Mouse (Mus musculus) liver, embryonic 13.5 days (tissue): ENCODE results near the gene Fam24a. TPM values are rescaled to one million over a fixed set of nuclear protein-coding genes. Genes with fewer than 3 reads are reported as not detected.

Experiments
- ATAC-seq: fragments of 200-750 bp; cut with Nextera tagmentation; 2 replicates; pipeline ENCODE4 v1.8.0; 2017; ENCODE audit warnings: low read depth, mild to moderate bottlenecking, moderate number of reproducible peaks, moderate library complexity
- DNase-seq: peaks from one replicate; pipeline ENCODE4 v3.0.0; 2022
- H3K27ac ChIP-seq: fragments of 300-500 bp; sonication (generic); 2 replicates; pipeline ENCODE4 v1.5.1; 2015; ENCODE audit warnings: moderate library complexity, mild to moderate bottlenecking, inconsistent platforms
- H3K27me3 ChIP-seq: fragments of 300-500 bp; sonication (generic); 2 replicates; pipeline ENCODE4 v1.6.1; 2015; ENCODE audit warnings: mild to moderate bottlenecking, inconsistent platforms
- H3K36me3 ChIP-seq: fragments of 300-500 bp; sonication (generic); 2 replicates; pipeline ENCODE4 v1.6.1; 2015; ENCODE audit warnings: mild to moderate bottlenecking, inconsistent platforms
- H3K4me1 ChIP-seq: fragments of 300-500 bp; sonication (generic); replicated peaks from 2 replicates; pipeline ENCODE4 v1.6.1; 2015; ENCODE audit warnings: inconsistent platforms
- H3K4me2 ChIP-seq: fragments of 300-500 bp; sonication (generic); 2 replicates; pipeline ENCODE4 v1.6.1; 2015; ENCODE audit warnings: inconsistent platforms, mild to moderate bottlenecking, moderate library complexity
- H3K4me3 ChIP-seq: fragments of 300-500 bp; sonication (generic); replicated peaks from 2 replicates; pipeline ENCODE4 v1.5.1; 2015; ENCODE audit warnings: mild to moderate bottlenecking, inconsistent platforms
- H3K9ac ChIP-seq: fragments of 300-500 bp; sonication (generic); 2 replicates; pipeline ENCODE4 v1.6.1; 2015; ENCODE audit warnings: mild to moderate bottlenecking, inconsistent platforms
- H3K9me3 ChIP-seq: fragments of 300-500 bp; sonication (generic); replicated peaks from 2 replicates; pipeline ENCODE4 v1.6.1; 2016; ENCODE audit warnings: inconsistent platforms
- WGBS: fragments of 180-500 bp; shearing (Covaris S2); methylation state at CpG from one replicate; pipeline ENCODE4 v1.1.7; 2015; ENCODE audit not compliant: insufficient replicate concordance; 5-methylcytosine and 5-hydroxymethylcytosine counted together
- polyA plus RNA-seq: library from polyadenylated mRNA; unstranded; fragments of >200 nt; fragmentation: Nextera tagmentation; extraction: Ambion mirVana; gene quantifications from 2 replicates; pipeline ENCODE4 v1.2.1, GENCODE M21; 2015

Gene Fam24a
- not detected in 2 replicates for polyA plus RNA-seq

DNA sequence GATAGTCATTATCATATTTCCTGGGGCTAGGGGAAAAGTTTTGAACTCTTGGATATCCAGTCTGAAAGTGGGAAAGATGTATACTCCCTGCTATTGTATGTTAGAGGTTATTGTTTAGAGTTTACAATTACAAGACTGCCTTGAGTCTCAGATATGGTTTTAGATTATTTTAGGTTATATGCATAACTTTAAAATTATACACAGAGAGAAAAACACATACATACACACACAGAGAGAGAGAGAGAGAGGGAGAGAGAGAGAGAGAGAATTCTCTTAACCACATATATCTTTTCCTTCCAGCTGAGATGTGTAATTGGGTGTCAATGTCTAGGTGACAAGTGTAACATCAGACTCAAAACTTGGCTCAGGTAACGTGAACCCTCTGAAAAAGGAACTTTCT is at the start of gene Fam24a:
Gene Fam24a (plus strand): TSS at position 301 of the 400 bp plus-strand sequence.
- Histone ChIP-seq H3K9me3 (no peaks in the 10 kb centered on the region), H3K27me3 (no peaks in the 10 kb centered on the region), H3K4me3 (no peak within 1 kb of the TSS), H3K27ac (no peak within 1 kb of the TSS), H3K4me2 (no peak within 1 kb of the TSS), H3K9ac (no peak within 1 kb of the TSS), H3K36me3 (0 out of 2 replicates have a peak, but pooled peaks cover 3% of the 10 kb centered on the region), H3K4me1 (no peaks in the 10 kb centered on the region)
- 52% methylated on average over 1 of the region's 1 CpGs for WGBS
- DNase-seq (no peak), ATAC-seq (no peak)

DNA sequence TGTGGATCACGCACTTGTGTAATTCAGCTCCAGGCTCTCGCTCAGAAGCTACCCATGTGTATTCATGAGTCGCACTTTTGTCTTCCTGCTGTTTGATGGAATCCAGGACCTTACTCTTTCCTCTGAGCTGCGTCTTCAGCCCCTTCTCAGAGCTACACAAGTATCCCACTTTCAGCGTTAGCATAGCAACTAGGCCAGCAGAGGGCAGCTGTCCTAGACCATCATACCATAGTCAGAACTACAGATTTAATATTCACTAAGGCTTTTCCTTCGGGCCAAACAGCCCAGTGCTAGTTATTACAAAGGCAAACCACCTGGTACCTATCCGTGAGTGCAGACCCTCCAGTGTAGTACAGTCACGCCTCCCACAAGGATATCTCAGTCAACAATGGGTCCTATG is 36.5 kb upstream of the Fam24a start:
- no peak for DNase-seq

DNA sequence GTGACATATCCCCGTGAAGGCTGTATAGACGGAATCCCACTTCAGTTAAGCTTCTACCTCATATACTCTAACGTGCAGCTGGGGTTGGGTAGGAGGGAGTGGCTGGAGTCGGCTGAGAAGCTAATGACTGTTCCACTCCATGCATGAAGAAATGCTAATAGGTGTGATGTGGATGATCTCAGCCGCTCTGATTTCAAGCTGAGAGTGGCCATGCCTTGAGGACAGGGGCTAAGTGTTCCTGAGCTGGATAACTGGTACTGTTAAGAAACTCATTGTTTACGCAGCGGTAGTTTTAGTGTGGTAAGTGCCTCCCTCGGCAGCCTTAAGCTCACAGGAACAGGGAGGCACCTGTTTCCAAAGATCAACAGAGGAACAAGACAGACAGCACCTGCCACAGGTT is 30.3 kb upstream of the Fam24a start:
- no peaks in the 10 kb centered on the region for H3K36me3 ChIP-seq
- DNase-seq (no peak), ATAC-seq (no peak)
- H3K27ac ChIP-seq, result no peak overlapping the region
- H3K27me3 ChIP-seq, result no peaks in the 10 kb centered on the region
- no peaks in the 10 kb centered on the region for H3K4me1 ChIP-seq
- H3K9me3 ChIP-seq, result no peaks in the 10 kb centered on the region
- no peak overlapping the region for H3K4me3 ChIP-seq
- H3K4me2 ChIP-seq, result no peak overlapping the region
- 61% methylated on average over 8 of the region's 8 CpGs for WGBS
- no peak overlapping the region for H3K9ac ChIP-seq

More for the DNA sequence above, 36.5 kb upstream of the Fam24a start:
- no peaks in the 10 kb centered on the region for H3K27me3 ChIP-seq
- no peaks in the 10 kb centered on the region for H3K9me3 ChIP-seq
- WGBS, result 69% methylated on average over 8 of the region's 8 CpGs
- H3K9ac ChIP-seq, result no peak overlapping the region
- H3K27ac ChIP-seq, result no peak overlapping the region
- no peaks in the 10 kb centered on the region for H3K36me3 ChIP-seq
- no peak overlapping the region for H3K4me3 ChIP-seq
- ATAC-seq, result no peak
- H3K4me1 ChIP-seq, result no peaks in the 10 kb centered on the region
- H3K4me2 ChIP-seq, result no peak overlapping the region

DNA sequence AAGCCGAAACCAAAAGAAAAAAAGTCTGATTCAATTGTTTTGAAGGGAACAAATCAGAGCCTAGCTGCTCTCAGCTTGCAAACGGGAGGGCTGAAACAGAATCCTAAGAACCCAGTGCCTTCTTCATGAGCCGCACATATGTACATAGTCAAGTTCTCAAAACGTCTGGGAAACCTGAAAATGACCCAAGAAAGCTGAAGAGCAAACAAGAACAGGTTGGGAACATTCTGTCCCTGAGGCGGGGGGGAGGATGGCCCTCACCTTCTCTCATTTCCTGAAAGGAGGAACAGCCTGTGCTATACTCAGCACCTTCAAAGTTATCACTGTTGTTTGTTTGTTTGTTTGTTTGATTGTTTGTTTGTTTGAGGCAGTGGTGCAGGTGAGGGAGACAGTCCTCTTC is 26.9 kb upstream of the Fam24a start:
- DNase-seq (no peak), ATAC-seq (no peak)
- H3K27me3 ChIP-seq, result no peaks in the 10 kb centered on the region
- H3K36me3 ChIP-seq, result no peaks in the 10 kb centered on the region
- H3K4me1 ChIP-seq, result no peaks in the 10 kb centered on the region
- 58% methylated on average over 5 of the region's 5 CpGs for WGBS
- H3K9ac ChIP-seq, result no peak overlapping the region
- no peak overlapping the region for H3K4me3 ChIP-seq
- H3K9me3 ChIP-seq, result no peaks in the 10 kb centered on the region
- no peak overlapping the region for H3K4me2 ChIP-seq
- no peak overlapping the region for H3K27ac ChIP-seq

DNA sequence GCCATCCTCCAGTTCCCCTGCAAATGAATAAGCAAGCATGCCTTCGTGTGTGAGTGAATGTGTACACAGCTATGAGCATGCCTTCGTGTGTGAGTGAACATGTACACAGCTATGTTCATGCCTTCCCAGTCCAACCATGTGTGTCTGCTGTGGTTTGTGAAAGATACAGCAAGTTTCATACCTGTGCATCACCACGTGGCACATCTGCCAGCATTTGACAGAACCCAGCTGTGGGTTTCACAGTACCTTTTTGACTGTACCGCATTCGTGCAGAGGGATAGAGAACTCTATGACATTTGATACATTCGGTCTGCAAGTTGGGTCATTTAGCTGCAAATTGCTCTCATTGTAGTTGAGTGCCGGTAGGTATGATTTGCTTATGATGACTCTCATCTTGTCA is 19.2 kb upstream of the Fam24a start:
- DNase-seq, result no peak
- Histone ChIP-seq H3K27ac (no peak overlapping the region), H3K4me2 (no peak overlapping the region), H3K27me3 (no peaks in the 10 kb centered on the region), H3K4me1 (no peaks in the 10 kb centered on the region), H3K9ac (no peak overlapping the region), H3K36me3 (no peaks in the 10 kb centered on the region), H3K9me3 (no peaks in the 10 kb centered on the region), H3K4me3 (no peak overlapping the region)
- ATAC-seq, result no peak
- WGBS, result 57% methylated on average over 7 of the region's 7 CpGs

DNA sequence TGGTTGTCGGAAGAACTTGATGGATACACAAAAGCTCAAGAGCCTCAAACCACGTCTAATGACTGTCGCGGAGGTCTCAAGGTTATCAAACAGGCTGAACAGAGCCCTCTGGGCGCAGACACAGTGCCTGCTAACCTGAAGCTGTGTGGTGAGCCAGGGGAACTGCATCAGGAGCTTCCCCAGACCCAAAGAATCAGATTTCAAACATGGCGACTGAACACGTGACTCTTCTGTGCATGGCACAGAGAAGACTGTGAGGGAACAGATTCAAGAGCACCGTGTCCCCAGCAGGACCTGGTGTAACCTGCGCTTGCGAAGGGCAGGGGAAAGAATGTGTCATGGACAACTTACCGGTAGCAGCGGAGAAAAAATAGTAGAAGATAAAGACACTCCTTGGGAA is 16.1 kb upstream of the Fam24a start:
- 51% methylated on average over 12 of the region's 12 CpGs for whole genome bisulfite sequencing
- ATAC-seq, result no peak

DNA sequence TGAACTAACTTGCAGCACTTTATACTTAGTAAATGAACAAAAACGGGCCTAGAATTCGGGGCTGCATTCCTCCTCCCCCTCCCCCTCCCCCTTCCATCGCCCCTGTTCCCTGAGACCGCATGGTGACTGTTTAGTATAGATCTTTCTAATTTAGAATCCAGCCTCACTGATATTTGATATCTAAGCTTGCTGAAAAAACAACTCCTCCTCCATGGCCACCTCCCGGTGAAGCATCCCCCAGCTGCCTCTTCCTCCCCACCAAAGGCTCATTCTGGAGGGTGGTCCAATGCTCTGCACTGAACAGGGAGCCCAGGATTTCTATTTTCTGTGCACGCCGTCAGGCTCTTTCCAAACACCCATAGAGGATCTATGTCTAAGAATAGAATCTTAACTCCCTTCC is 15.3 kb upstream of the Fam24a start:
- Histone ChIP-seq H3K9me3 (no peaks in the 10 kb centered on the region), H3K36me3 (no peaks in the 10 kb centered on the region), H3K4me2 (no peak overlapping the region), H3K27ac (no peak overlapping the region), H3K9ac (no peak overlapping the region), H3K4me1 (no peaks in the 10 kb centered on the region), H3K4me3 (no peak overlapping the region), H3K27me3 (no peaks in the 10 kb centered on the region)
- DNase-seq (no peak), ATAC-seq (no peak)
- 74% methylated on average over 5 of the region's 7 CpGs for WGBS

More for the DNA sequence above, 16.1 kb upstream of the Fam24a start:
- no peak overlapping the region for H3K9ac ChIP-seq
- DNase-seq, result no peak
- H3K9me3 ChIP-seq, result no peaks in the 10 kb centered on the region
- no peak overlapping the region for H3K4me2 ChIP-seq
- no peaks in the 10 kb centered on the region for H3K27me3 ChIP-seq
- H3K36me3 ChIP-seq, result no peaks in the 10 kb centered on the region
- no peaks in the 10 kb centered on the region for H3K4me1 ChIP-seq
- no peak overlapping the region for H3K4me3 ChIP-seq
- no peak overlapping the region for H3K27ac ChIP-seq

DNA sequence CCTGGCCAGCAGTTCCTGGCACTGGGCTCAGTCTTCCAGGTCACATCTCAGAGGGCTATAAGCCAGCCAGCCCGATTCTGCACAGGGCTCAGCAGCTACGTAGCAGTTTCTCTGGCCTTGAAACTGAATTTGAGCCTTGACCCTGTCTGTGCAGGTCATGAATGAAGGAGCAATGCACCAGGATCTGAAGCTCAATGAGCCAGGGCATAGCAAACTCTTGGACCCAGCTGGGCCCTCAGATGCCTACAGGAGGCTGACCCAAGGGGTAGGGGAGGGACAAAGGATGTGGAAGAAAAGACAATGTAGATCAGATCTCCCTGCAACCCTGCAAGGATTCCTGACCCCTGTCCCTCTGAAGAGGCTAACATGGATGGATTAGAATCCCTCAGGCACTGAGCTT is 11.5 kb upstream of the Fam24a start, which contains the start of gene Cuzd1:
Gene Cuzd1 (minus strand): TSS at position 101 of the 400 bp plus-strand sequence.
- no peaks in the 10 kb centered on the region for H3K9me3 ChIP-seq
- no peaks in the 10 kb centered on the region for H3K36me3 ChIP-seq
- no peaks in the 10 kb centered on the region for H3K4me1 ChIP-seq
- WGBS, result 61% methylated on average over 2 of the region's 2 CpGs
- H3K9ac ChIP-seq, result no peak within 1 kb of the TSS
- DNase-seq, result no peak
- no peak within 1 kb of the TSS for H3K27ac ChIP-seq
- no peak for ATAC-seq
- H3K27me3 ChIP-seq, result no peaks in the 10 kb centered on the region
- no peak within 1 kb of the TSS for H3K4me2 ChIP-seq
- no peak within 1 kb of the TSS for H3K4me3 ChIP-seq

DNA sequence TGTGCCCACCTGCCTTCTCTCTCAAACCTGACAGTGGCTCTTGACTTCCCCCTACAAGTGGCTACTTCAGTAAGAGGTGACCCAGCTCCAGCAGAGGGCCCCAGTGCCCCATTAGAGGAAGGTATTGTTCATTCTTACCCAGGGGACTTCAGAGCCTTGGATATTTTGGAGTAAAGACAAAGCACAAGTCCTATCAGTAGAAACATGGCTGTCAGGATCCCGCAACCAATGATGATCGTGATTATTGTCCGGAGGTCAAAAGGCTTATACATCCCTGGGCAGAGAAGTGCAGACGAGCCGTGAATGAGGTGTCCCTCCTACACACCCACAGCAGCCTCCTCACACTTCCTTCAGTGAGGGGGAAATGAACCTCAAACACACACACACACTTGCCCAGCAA is 6.6 kb upstream of the Fam24a start:
- no peaks in the 10 kb centered on the region for H3K4me1 ChIP-seq
- DNase-seq (no peak), ATAC-seq (no peak)
- no peak overlapping the region for H3K27ac ChIP-seq
- H3K4me3 ChIP-seq, result no peak overlapping the region
- H3K4me2 ChIP-seq, result no peak overlapping the region
- H3K27me3 ChIP-seq, result no peaks in the 10 kb centered on the region
- no peak overlapping the region for H3K9ac ChIP-seq
- H3K9me3 ChIP-seq, result no peaks in the 10 kb centered on the region
- no peaks in the 10 kb centered on the region for H3K36me3 ChIP-seq
- WGBS, result 80% methylated on average over 5 of the region's 5 CpGs

DNA sequence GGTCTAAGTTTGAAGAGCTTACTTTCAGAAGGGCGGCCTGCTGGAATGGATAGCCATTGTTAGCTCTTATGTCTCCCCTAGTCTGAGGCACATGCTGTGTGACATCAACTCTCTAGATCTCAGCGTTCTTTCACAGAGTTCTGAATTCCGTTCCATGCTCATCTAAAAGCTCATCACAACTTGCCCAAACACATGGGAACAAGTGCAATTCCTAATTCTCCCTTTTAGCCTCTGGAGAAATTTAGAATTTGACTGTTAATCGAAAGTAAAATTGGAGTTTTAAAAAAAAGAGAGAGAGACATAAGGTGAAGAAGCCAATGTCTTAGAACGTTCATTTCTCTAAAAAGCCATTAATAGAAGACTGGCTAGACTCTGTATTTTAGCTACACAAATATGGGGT is 4.2 kb upstream of the Fam24a start, which contains the start of gene Fam24b:
Gene Fam24b (minus strand): TSS at position 101 of the 400 bp plus-strand sequence.
- Histone ChIP-seq H3K27me3 (no peaks in the 10 kb centered on the region), H3K4me3 (no peak within 1 kb of the TSS), H3K9ac (no peak within 1 kb of the TSS), H3K4me2 (no peak within 1 kb of the TSS), H3K36me3 (no peaks in the 10 kb centered on the region), H3K9me3 (no peaks in the 10 kb centered on the region), H3K27ac (no peak within 1 kb of the TSS), H3K4me1 (no peaks in the 10 kb centered on the region)
- DNase-seq, result no peak
- ATAC-seq, result no peak
- WGBS, result 76% methylated on average over 5 of the region's 5 CpGs

DNA sequence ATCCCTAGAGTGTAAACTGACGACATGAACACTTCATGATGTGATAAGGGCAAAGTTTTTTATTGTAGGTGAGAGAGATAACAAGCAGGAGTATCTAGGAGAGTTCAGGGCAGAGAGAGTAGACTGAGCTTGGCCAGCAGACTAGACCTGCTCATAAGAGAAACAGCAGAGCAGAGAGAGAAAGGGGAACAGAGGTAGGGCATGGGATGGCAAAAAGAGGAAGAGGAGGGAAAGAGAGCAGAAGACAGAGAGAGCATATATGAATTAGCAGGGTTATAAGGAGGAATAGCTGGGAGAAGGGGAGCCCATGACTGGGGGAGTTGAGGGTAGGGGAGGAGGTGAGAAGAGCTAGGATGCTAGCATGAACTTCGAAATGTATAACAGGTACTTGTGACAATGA is 2.0 kb upstream of the Fam24a start:
- 49% methylated on average over 2 of the region's 2 CpGs for WGBS
- no peak for ATAC-seq
- no peak overlapping the region for H3K27ac ChIP-seq

DNA sequence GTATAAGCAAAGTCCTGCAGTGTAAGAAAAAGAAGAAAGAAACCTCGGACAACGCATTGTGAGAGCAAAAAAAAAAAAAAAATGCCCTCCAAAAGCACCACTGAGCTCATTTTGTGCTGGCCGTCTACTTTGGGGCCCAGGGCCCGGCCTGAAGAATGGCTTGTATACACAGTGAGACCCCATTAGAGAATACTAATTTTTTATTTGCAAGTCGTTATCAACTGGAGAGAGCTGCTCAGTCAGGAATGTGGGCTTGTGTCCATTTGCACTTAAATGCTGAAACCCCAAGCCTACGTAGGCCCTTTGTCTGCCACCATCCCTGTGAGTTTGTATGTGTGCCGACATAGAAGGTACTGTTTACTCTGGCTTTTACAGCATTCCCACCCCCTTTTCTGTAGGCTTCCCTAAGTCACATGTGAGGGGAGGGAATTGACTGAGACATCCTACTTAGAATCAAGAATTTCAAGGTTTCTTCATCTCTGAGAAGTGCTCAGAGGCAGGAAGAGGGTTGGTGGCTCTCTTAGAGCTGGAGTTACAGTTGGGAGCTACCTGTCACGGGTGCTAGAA is 3.9 kb downstream of the Fam24a start:
- Histone ChIP-seq H3K4me2 (no peak overlapping the region), H3K4me1 (no peaks in the 10 kb centered on the region), H3K36me3 (peaks cover 34% of the 10 kb centered on the region), H3K9me3 (no peaks in the 10 kb centered on the region), H3K4me3 (no peak overlapping the region), H3K27ac (no peak overlapping the region), H3K9ac (no peak overlapping the region), H3K27me3 (no peaks in the 10 kb centered on the region)
- 64% methylated on average over 8 of the region's 8 CpGs for WGBS
- ATAC-seq (no peak), DNase-seq (no peak)

More for the DNA sequence above, 2.0 kb upstream of the Fam24a start:
- no peaks in the 10 kb centered on the region for H3K27me3 ChIP-seq
- no peak overlapping the region for H3K4me2 ChIP-seq
- no peak overlapping the region for H3K4me3 ChIP-seq
- H3K9me3 ChIP-seq, result no peaks in the 10 kb centered on the region
- no peaks in the 10 kb centered on the region for H3K4me1 ChIP-seq
- no peak for DNase-seq
- H3K9ac ChIP-seq, result no peak overlapping the region
- H3K36me3 ChIP-seq, result no peaks in the 10 kb centered on the region
